Mouse (Mus musculus) hindbrain, embryonic 14.5 days (tissue): ENCODE results near the gene Ammecr1. TPM values are rescaled to one million over a fixed set of nuclear protein-coding genes. Genes with fewer than 3 reads are reported as not detected.
A peak's percentile ranks its signal among the peaks of the same experiment; 100 is the strongest.

Experiments
- ATAC-seq: fragments of 200-750 bp; cut with Nextera tagmentation; 2 replicates; pipeline ENCODE4 v1.8.0; 2017; ENCODE audit warnings: moderate number of reproducible peaks, mild to moderate bottlenecking, moderate TSS enrichment, moderate library complexity; ENCODE audit not compliant: low FRiP score
- DNase-seq: peaks from one replicate; pipeline ENCODE4 v3.0.0-alpha.2; 2015; ENCODE audit warnings: low spot score
- H3K27ac ChIP-seq: fragments of 300-500 bp; sonication (generic); 2 replicates; pipeline ENCODE4 v1.5.1; 2014; ENCODE audit warnings: mild to moderate bottlenecking, moderate library complexity
- H3K27me3 ChIP-seq: fragments of 300-500 bp; sonication (generic); 2 replicates; pipeline ENCODE4 v1.6.1; 2014; ENCODE audit warnings: mild to moderate bottlenecking, low read length, mixed read lengths; ENCODE audit not compliant: control insufficient read depth, insufficient read depth
- H3K36me3 ChIP-seq: fragments of 300-500 bp; sonication (generic); replicated peaks from 2 replicates; pipeline ENCODE4 v1.6.1; 2014; ENCODE audit not compliant: control insufficient read depth, insufficient read depth
- H3K4me1 ChIP-seq: fragments of 300-500 bp; sonication (generic); replicated peaks from 2 replicates; pipeline ENCODE4 v1.6.1; 2014; ENCODE audit warnings: antibody characterized with exemption, low read length, mixed read lengths; ENCODE audit not compliant: control insufficient read depth, insufficient read depth
- H3K4me2 ChIP-seq: fragments of 300-500 bp; sonication (generic); replicated peaks from 2 replicates; pipeline ENCODE4 v1.6.1; 2014; ENCODE audit warnings: mild to moderate bottlenecking, moderate library complexity
- H3K4me3 ChIP-seq: fragments of 300-500 bp; sonication (generic); replicated peaks from 2 replicates; pipeline ENCODE4 v1.5.1; 2014; ENCODE audit warnings: mild to moderate bottlenecking, low read length
- H3K9ac ChIP-seq: fragments of 300-500 bp; sonication (generic); 2 replicates; pipeline ENCODE4 v1.6.1; 2014
- H3K9me3 ChIP-seq: fragments of 300-500 bp; sonication (generic); 2 replicates; pipeline ENCODE4 v1.6.1; 2016; ENCODE audit warnings: low read length; ENCODE audit not compliant: control insufficient read depth
- WGBS: fragments of 180-500 bp; shearing (Covaris S2); extraction: QIAGEN DNeasy Blood & Tissue Kit; methylation state at CpG from one replicate; pipeline ENCODE4 v1.1.7; 2014; 5-methylcytosine and 5-hydroxymethylcytosine counted together
- polyA plus RNA-seq: library from polyadenylated mRNA; unstranded; fragments of >200 nt; fragmentation: Nextera tagmentation; extraction: Ambion mirVana; gene quantifications from 2 replicates; pipeline ENCODE4 v1.2.1, GENCODE M21; 2014

Ammecr1 gene
- polyA plus RNA-seq = 4.5 and 4.7 TPM in 2 replicates

DNA sequence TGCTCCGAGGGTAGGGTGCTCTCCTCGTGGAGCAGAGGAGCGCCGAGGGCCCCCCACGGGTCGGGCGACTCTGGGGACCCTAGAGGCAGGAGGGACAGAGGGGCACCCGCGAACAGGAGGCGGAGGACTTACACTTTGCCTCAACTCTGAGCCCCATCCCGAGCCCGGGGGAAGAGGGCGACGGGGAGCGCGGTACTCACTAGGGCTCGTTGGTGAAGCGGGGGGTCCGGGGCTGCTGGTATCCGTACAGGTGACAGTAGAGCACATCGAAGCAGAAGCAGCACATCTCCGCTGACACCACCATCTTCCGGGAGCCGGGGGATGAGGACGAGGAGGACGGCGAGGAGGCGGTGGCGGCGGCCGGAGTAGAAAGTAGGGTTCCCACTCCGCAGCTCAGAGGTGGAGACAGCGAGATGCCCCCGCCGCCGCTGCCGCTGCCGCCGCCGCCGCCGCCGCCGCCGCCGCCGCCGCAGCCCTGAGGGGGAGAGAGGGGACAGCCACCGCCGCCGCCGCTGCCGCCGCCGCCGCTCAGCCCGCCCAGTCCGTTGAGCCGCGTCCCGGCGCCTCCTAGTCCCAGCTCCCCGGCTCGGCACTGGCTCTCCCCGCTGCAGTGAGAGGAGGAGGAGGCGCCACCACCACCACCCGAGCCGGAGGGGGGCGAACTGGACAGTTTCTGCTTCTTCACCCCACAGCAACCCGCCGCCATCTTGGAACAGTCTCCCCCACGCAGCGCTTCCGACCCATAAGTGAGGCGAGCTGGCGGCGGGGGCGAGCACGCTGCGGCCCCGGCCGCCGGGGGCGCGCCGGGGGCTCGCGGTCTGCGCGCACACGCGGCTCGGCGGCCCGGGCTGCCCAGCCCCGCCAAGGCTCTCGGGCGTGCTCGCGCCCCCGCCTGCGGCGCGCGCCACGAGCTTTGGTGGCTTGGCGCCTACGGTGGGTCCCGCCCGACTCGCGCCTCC is at the start of gene Ammecr1:
Ammecr1 (minus strand) TSS at position 721 of the 959 bp plus-strand sequence.
- peak within 1 kb of the TSS; percentile 63 for H3K4me2 ChIP-seq
- no peaks in the 10 kb centered on the region for H3K36me3 ChIP-seq
- H3K27ac ChIP-seq = peak within 1 kb of the TSS; percentile 91
- ATAC-seq (peak; percentile 94), DNase-seq (peak; percentile 75)
- no peaks in the 10 kb centered on the region for H3K9me3 ChIP-seq
- 13% methylated on average over 52 of the region's 112 CpGs for WGBS
- H3K27me3 ChIP-seq = peaks cover 8% of the 10 kb centered on the region; the same call in 1 of the 2 replicates
- peak within 1 kb of the TSS; percentile 81 for H3K9ac ChIP-seq
- H3K4me1 ChIP-seq = no peaks in the 10 kb centered on the region; the same call in 1 of the 2 replicates
- peak within 1 kb of the TSS; percentile 66 for H3K4me3 ChIP-seq

DNA sequence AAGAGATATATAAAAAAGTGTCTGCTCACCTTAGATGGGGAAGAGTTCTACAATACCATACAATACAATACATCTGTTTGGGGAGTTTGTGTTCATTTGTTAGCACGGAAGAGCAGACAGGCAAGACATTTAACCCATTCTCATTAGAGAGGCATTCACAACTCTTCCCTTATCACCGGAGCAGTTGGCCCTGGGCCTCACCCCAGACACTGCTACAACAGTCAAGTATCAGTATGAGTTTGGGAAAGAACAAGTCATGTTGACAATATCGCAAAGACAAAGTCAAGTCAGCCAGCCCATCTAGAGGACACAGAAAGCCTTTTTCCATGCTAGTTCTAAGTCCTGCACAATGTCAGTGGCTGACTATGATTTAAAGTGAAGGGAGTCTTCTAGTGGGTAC is 47.6 kb upstream of the Ammecr1 start:
- Histone ChIP-seq H3K4me1 (no peaks in the 10 kb centered on the region), H3K9ac (no peak overlapping the region), H3K4me2 (no peak overlapping the region), H3K36me3 (no peaks in the 10 kb centered on the region), H3K27ac (no peak overlapping the region), H3K4me3 (no peak overlapping the region), H3K9me3 (no peaks in the 10 kb centered on the region), H3K27me3 (0 out of 2 replicates have a peak, but pooled peaks cover 6% of the 10 kb centered on the region)
- DNase-seq (no peak), ATAC-seq (no peak)
- WGBS = 88% methylated on average over 3 of the region's 3 CpGs

DNA sequence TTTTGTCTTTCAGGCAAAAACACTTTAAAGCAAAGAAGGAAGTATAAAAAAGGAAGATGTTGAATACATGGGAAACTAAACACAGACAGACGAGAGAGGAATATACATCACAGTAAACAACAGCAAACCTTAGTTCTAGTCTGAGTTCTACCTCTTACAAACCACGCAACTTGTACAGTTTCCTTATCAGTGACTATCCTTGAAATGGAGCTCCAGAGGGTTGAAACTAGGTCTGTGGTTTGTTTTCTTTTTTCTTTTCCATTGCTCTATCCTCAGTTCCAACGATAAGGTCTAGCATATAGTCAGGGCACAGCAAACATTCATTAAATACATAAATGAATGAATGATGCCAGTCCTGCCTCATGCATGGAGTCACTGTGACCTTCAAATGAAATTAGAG is 45.8 kb upstream of the Ammecr1 start:
- no peaks in the 10 kb centered on the region for H3K4me1 ChIP-seq
- H3K4me2 ChIP-seq = no peak overlapping the region
- no peak overlapping the region for H3K4me3 ChIP-seq
- H3K27ac ChIP-seq = no peak overlapping the region
- H3K9ac ChIP-seq = no peak overlapping the region
- H3K36me3 ChIP-seq = no peaks in the 10 kb centered on the region
- WGBS = 89% methylated on average over 3 of the region's 3 CpGs
- ATAC-seq = no peak
- no peaks in the 10 kb centered on the region for H3K9me3 ChIP-seq
- no peak for DNase-seq
- H3K27me3 ChIP-seq = 0 out of 2 replicates have a peak, but pooled peaks cover 6% of the 10 kb centered on the region

DNA sequence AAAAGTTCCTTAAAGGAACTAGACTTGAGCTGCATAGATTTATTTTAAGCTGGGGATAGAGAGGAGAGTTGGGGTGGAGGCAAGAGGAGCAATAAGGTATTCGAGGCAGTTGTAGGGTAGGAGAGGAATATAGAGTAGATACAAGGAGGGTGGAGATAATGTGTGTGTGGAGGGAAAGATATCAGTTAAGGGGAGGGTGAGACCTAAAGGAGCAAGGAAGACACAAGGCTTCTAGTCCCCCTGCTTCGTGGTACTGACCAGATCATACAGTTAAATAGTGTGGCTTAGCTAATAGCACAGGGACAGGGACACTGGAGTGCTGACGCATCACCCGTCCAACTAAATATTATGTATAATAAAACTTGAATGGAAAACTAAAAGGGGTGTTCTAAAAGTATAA is 45.3 kb upstream of the Ammecr1 start:
- H3K4me3 ChIP-seq = no peak overlapping the region
- DNase-seq (no peak), ATAC-seq (no peak)
- WGBS = 78% methylated on average over 4 of the region's 4 CpGs
- H3K36me3 ChIP-seq = no peaks in the 10 kb centered on the region
- H3K4me1 ChIP-seq = no peaks in the 10 kb centered on the region
- H3K9me3 ChIP-seq = no peaks in the 10 kb centered on the region
- no peak overlapping the region for H3K9ac ChIP-seq
- H3K4me2 ChIP-seq = no peak overlapping the region
- no peak overlapping the region for H3K27ac ChIP-seq
- H3K27me3 ChIP-seq = 0 out of 2 replicates have a peak, but pooled peaks cover 6% of the 10 kb centered on the region

DNA sequence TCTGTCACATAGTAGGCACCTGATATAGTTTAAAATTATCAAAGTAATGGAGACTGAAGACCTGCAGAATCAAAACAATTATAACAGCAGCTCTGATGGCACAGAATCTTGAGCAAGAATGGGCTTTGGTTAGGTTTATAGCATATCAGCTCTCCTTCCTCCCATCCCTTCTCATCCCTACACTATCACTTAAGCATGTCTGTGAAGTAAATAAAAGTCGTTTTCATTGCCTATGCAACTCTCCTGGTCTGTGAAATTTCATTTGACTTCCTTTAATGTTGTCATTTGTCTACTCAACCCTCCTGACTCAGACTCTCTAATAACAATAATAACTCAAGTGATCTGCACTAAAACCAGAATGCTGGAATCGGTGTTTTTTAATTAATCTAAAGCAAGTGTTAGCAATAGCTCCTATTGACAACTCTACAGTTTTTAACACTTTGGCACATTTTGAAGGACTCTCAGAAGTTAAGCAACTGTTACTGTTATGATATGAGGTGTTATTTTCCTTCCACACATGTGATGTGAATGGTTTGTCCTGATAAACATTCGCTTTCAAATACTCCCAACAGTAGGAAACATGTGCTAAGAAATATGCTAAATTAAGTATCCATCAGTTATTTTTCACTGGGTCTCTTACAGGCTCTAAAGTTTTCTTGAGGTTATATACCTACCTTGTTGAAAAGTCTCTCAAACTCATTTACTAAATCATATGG is 37.8 kb upstream of the Ammecr1 start:
- WGBS = 78% methylated on average over 3 of the region's 3 CpGs
- no peak overlapping the region for H3K27ac ChIP-seq
- H3K4me1 ChIP-seq = no peaks in the 10 kb centered on the region
- no peak overlapping the region for H3K9ac ChIP-seq
- no peak overlapping the region for H3K4me3 ChIP-seq
- H3K4me2 ChIP-seq = no peak overlapping the region
- ATAC-seq (no peak), DNase-seq (no peak)
- no peaks in the 10 kb centered on the region for H3K27me3 ChIP-seq
- no peaks in the 10 kb centered on the region for H3K36me3 ChIP-seq
- H3K9me3 ChIP-seq = no peaks in the 10 kb centered on the region

DNA sequence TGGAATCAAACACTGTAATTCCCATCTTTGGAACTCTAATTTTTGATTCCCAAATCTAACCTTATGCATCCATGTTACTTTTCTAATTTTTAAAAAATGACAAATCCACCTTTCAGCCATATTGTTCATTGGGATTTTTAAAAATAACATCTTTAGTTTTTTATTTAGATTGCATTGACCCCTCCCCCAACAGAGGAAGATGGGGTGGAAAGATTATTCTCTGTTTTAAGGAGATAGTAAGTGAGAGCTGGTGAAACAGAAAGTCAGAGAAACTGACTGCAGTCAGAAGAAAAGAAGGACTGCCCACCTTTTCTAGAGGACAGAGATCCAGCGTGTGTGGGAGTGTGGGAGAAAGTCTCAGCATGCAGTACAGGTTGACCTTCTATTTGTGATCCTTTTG is 30.7 kb upstream of the Ammecr1 start:
- 90% methylated on average over 1 of the region's 1 CpGs for WGBS
- no peaks in the 10 kb centered on the region for H3K9me3 ChIP-seq
- H3K4me2 ChIP-seq = no peak overlapping the region
- H3K36me3 ChIP-seq = no peaks in the 10 kb centered on the region
- no peak overlapping the region for H3K9ac ChIP-seq
- ATAC-seq = no peak
- H3K4me1 ChIP-seq = no peaks in the 10 kb centered on the region
- H3K27me3 ChIP-seq = peaks cover 4% of the 10 kb centered on the region; the same call in 1 of the 2 replicates
- DNase-seq = no peak
- H3K27ac ChIP-seq = no peak overlapping the region
- H3K4me3 ChIP-seq = no peak overlapping the region

DNA sequence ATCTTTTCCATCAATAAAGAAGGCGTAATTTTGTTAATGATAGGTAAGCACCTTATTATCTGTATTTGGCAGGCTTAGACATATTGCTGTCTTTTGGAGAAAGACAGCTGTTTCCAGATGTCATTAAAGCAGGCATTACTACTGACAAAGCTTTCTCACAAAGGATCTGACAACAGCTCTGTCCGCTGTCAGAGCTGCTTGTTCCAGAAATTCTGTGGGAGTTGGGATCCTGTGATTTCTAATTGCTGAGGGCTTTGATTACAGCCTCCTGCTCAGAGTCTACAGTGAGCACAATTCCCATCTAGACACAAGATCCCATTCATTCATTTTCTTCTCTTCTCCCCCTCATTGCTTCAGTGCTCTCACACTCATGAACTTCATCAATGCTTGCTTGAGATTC is 28.0 kb upstream of the Ammecr1 start:
- no peak overlapping the region for H3K9ac ChIP-seq
- no peaks in the 10 kb centered on the region for H3K9me3 ChIP-seq
- no peak overlapping the region for H3K4me2 ChIP-seq
- no peak overlapping the region for H3K27ac ChIP-seq
- no peak for DNase-seq
- no peaks in the 10 kb centered on the region for H3K36me3 ChIP-seq
- ATAC-seq = no peak
- no peak overlapping the region for H3K4me3 ChIP-seq
- peaks cover 4% of the 10 kb centered on the region; the same call in 1 of the 2 replicates for H3K27me3 ChIP-seq
- 45% methylated on average over 2 of the region's 2 CpGs for WGBS
- no peaks in the 10 kb centered on the region for H3K4me1 ChIP-seq

DNA sequence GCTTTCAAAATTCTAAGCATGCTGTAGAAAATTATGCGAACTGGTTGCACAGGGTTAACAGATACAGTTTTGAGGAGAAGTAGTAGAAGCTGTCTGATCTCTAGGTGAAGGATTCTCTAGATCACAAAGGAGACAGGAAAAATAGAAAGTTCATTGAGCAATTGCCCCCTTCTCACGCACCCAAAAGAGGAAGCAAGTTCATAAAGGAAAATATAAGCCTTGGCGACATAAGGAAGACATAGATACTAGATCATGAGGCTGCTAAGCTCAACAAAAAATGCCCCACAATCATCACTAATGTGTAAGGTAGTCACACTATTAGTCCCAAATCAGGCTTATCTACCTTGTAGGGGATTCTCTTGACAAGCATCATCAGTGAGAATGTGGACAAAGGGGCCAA is 17.6 kb upstream of the Ammecr1 start:
- DNase-seq = no peak
- no peaks in the 10 kb centered on the region for H3K9me3 ChIP-seq
- H3K9ac ChIP-seq = no peak overlapping the region
- 94% methylated on average over 3 of the region's 3 CpGs for WGBS
- H3K27me3 ChIP-seq = 0 out of 2 replicates have a peak, but pooled peaks cover 5% of the 10 kb centered on the region
- no peaks in the 10 kb centered on the region for H3K4me1 ChIP-seq
- no peak overlapping the region for H3K4me2 ChIP-seq
- H3K4me3 ChIP-seq = no peak overlapping the region
- no peak overlapping the region for H3K27ac ChIP-seq
- no peaks in the 10 kb centered on the region for H3K36me3 ChIP-seq
- no peak for ATAC-seq

DNA sequence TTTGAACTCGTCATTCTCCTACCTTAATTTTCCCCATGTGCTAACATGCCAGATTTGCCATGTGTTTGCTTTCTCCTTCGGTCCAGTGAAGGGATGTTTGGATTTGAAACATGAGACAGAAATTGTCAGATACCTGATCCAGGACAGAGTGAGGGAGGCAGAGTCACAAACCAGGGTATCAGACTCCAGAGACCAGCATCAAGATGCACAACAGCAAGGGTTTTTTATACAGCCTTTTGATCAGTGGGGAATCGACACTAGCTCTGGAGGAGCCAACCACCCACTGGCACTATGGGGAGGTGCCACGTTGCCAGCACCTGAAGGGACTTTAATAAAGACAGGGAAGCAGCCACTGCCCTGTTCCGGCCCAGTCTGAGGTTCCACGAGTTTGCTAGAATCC is 17.1 kb upstream of the Ammecr1 start:
- H3K4me1 ChIP-seq = no peaks in the 10 kb centered on the region
- H3K4me2 ChIP-seq = no peak overlapping the region
- no peak for DNase-seq
- no peak overlapping the region for H3K9ac ChIP-seq
- H3K36me3 ChIP-seq = no peaks in the 10 kb centered on the region
- no peaks in the 10 kb centered on the region for H3K9me3 ChIP-seq
- 74% methylated on average over 6 of the region's 6 CpGs for WGBS
- H3K27ac ChIP-seq = no peak overlapping the region
- H3K27me3 ChIP-seq = 0 out of 2 replicates have a peak, but pooled peaks cover 10% of the 10 kb centered on the region
- no peak for ATAC-seq
- H3K4me3 ChIP-seq = no peak overlapping the region
